Mouse (Mus musculus): ENCODE results near the gene R3hdm4. TPM values are rescaled to one million over a fixed set of nuclear protein-coding genes. Genes with fewer than 3 reads are reported as not detected.

R3hdm4 gene
- polyA plus RNA-seq, 1 experiment from 2014 or later, result 309 TPM

GRCm38 (mm10) chr10:79920056-79920890, 735 bp downstream of the R3hdm4 start:
- ATAC-seq, result no peak
- H3K27me3 ChIP-seq (replicated peaks; ENCODE audit: control insufficient read depth, insufficient read depth, low read length), result peaks cover 61% of the 10 kb centered on the region
- no peak overlapping the region for H3K4me2 ChIP-seq (ENCODE audit: low read length)
- no peaks in the 10 kb centered on the region for H3K9me3 ChIP-seq (ENCODE audit: control insufficient read depth, low read length)
- H3K4me1 ChIP-seq (replicated peaks; ENCODE audit: control insufficient read depth, insufficient read depth, low read length), result peaks cover 28% of the 10 kb centered on the region
- 16% methylated on average over 26 of the region's 26 CpGs for WGBS
- no peaks in the 10 kb centered on the region for H3K36me3 ChIP-seq (ENCODE audit: control insufficient read depth, insufficient read depth)
- H3K27ac ChIP-seq (ENCODE audit: low read length), result no peak overlapping the region
- H3K4me3 ChIP-seq (replicated peaks; ENCODE audit: low read length), result no peak overlapping the region; the same call in 1 of the 2 replicates
- H3K9ac ChIP-seq (replicated peaks; ENCODE audit: low read depth, low read length), result no peak overlapping the region

- no peak for ATAC-seq
- Histone ChIP-seq H3K4me3 (replicated peaks; ENCODE audit: low read length) (no peak overlapping the region), H3K36me3 (ENCODE audit: control insufficient read depth, insufficient read depth) (no peaks in the 10 kb centered on the region), H3K27ac (ENCODE audit: low read length) (no peak overlapping the region), H3K4me2 (ENCODE audit: low read length) (no peak overlapping the region), H3K9ac (replicated peaks; ENCODE audit: low read depth, low read length) (no peak overlapping the region), H3K27me3 (replicated peaks; ENCODE audit: control insufficient read depth, insufficient read depth, low read length) (peaks cover 61% of the 10 kb centered on the region), H3K9me3 (ENCODE audit: control insufficient read depth, low read length) (no peaks in the 10 kb centered on the region), H3K4me1 (replicated peaks; ENCODE audit: control insufficient read depth, insufficient read depth, low read length) (peaks cover 38% of the 10 kb centered on the region)
- WGBS, result 4% methylated on average over 21 of the region's 21 CpGs
Observed at GRCm38 (mm10) chr10:79919251-79919849, 1.7 kb downstream of the R3hdm4 start.

GRCm38 (mm10) chr10:79918231-79919078, 2.6 kb downstream of the R3hdm4 start:
- no peaks in the 10 kb centered on the region for H3K36me3 ChIP-seq (ENCODE audit: control insufficient read depth, insufficient read depth)
- ATAC-seq, result no peak
- peaks cover 61% of the 10 kb centered on the region for H3K27me3 ChIP-seq (replicated peaks; ENCODE audit: control insufficient read depth, insufficient read depth, low read length)
- no peaks in the 10 kb centered on the region for H3K9me3 ChIP-seq (ENCODE audit: control insufficient read depth, low read length)
- peaks cover 44% of the 10 kb centered on the region for H3K4me1 ChIP-seq (replicated peaks; ENCODE audit: control insufficient read depth, insufficient read depth, low read length)
- H3K4me2 ChIP-seq (ENCODE audit: low read length), result no peak overlapping the region
- WGBS, result 4% methylated on average over 34 of the region's 35 CpGs
- no peak overlapping the region for H3K27ac ChIP-seq (ENCODE audit: low read length)
- no peak overlapping the region for H3K4me3 ChIP-seq (replicated peaks; ENCODE audit: low read length)
- no peak overlapping the region for H3K9ac ChIP-seq (replicated peaks; ENCODE audit: low read depth, low read length)

DNA sequence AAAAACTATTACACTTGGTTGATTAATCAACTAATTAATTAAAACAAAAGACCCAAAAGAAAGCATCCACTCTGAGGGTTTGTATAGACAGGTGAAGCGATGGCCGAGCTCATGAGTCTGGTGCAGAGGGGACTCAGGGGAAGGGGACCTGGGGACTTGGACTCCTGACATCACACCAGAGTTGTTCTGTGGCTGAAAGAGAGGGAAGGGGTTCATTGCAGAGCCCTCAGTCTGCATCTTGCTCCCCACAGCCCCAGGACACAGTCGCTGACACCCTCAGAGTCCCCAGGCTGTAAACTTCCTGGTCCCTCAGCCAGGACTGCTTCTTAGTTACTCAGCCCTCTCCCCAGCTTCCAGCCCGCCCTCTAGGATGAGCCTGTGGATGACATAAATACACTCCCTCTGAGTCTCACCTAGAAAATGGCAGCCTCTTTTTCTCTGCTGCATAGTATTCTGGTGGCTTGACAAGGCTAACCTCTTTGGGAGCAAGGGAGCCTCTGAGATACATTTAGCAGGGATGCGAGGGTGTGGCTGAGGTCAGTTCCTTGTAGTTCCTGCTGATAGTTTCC, 3.4 kb downstream of the R3hdm4 start:
- Histone ChIP-seq H3K27me3 (replicated peaks; ENCODE audit: control insufficient read depth, insufficient read depth, low read length) (peaks cover 52% of the 10 kb centered on the region), H3K4me2 (ENCODE audit: low read length) (peak overlapping the region; percentile 97), H3K4me1 (replicated peaks; ENCODE audit: control insufficient read depth, insufficient read depth, low read length) (peaks cover 44% of the 10 kb centered on the region), H3K4me3 (replicated peaks; ENCODE audit: low read length) (peak overlapping the region; percentile 91), H3K27ac (ENCODE audit: low read length) (no peak overlapping the region), H3K36me3 (ENCODE audit: control insufficient read depth, insufficient read depth) (0 out of 2 replicates have a peak, but pooled peaks cover 2% of the 10 kb centered on the region), H3K9me3 (ENCODE audit: control insufficient read depth, low read length) (no peaks in the 10 kb centered on the region), H3K9ac (replicated peaks; ENCODE audit: low read depth, low read length) (peak overlapping the region; percentile 98)
- ATAC-seq, result no peak
- WGBS, result 41% methylated on average over 5 of the region's 5 CpGs

- Histone ChIP-seq H3K9me3 (ENCODE audit: control insufficient read depth, low read length) (no peaks in the 10 kb centered on the region), H3K4me3 (replicated peaks; ENCODE audit: low read length) (peak within 1 kb of the TSS; percentile 91), H3K4me1 (replicated peaks; ENCODE audit: control insufficient read depth, insufficient read depth, low read length) (peaks cover 44% of the 10 kb centered on the region), H3K4me2 (ENCODE audit: low read length) (peak within 1 kb of the TSS; percentile 97), H3K36me3 (ENCODE audit: control insufficient read depth, insufficient read depth) (0 out of 2 replicates have a peak, but pooled peaks cover 2% of the 10 kb centered on the region), H3K27me3 (replicated peaks; ENCODE audit: control insufficient read depth, insufficient read depth, low read length) (peaks cover 46% of the 10 kb centered on the region), H3K9ac (replicated peaks; ENCODE audit: low read depth, low read length) (peak within 1 kb of the TSS; percentile 98), H3K27ac (ENCODE audit: low read length) (peak within 1 kb of the TSS; percentile 80)
- 2% methylated on average over 42 of the region's 42 CpGs for WGBS
- ATAC-seq, result peak; percentile 89
Observed at GRCm38 (mm10) chr10:79916808-79917531, 4.0 kb downstream of the R3hdm4 start, which contains the start of gene Kiss1r. Kiss1r (plus strand) TSS chr10:79916971.

DNA sequence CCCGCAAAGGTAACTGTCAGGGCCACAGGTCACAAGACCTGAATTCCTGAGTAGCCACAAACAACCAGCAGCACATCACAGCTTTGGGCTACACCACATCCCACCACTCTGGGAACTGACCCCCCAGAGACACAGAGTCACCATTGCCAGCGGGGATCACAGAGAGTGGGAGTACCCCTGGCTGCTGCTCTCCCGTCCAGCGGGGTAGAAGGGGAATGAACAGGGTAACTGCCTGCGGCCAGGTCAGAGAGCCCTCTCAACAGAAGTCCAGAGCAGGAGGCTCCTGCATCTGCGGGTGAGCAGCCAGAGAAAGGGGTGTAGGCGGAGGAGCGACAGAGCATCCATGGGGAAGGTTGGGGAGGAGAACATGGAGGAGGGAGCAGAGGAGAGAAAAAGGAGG, 4.9 kb downstream of the R3hdm4 start:
- peak overlapping the region; percentile 98 for H3K9ac ChIP-seq (replicated peaks; ENCODE audit: low read depth, low read length)
- H3K27me3 ChIP-seq (replicated peaks; ENCODE audit: control insufficient read depth, insufficient read depth, low read length), result peaks cover 37% of the 10 kb centered on the region
- peak overlapping the region; percentile 97 for H3K4me2 ChIP-seq (ENCODE audit: low read length)
- 0 out of 2 replicates have a peak, but pooled peaks cover 2% of the 10 kb centered on the region for H3K36me3 ChIP-seq (ENCODE audit: control insufficient read depth, insufficient read depth)
- 4% methylated on average over 8 of the region's 8 CpGs for WGBS
- peaks cover 36% of the 10 kb centered on the region for H3K4me1 ChIP-seq (replicated peaks; ENCODE audit: control insufficient read depth, insufficient read depth, low read length)
- no peaks in the 10 kb centered on the region for H3K9me3 ChIP-seq (ENCODE audit: control insufficient read depth, low read length)
- peak overlapping the region; percentile 91 for H3K4me3 ChIP-seq (replicated peaks; ENCODE audit: low read length)
- H3K27ac ChIP-seq (ENCODE audit: low read length), result peak overlapping the region; percentile 80; the same call in 1 of the 2 replicates
- ATAC-seq, result no peak

DNA sequence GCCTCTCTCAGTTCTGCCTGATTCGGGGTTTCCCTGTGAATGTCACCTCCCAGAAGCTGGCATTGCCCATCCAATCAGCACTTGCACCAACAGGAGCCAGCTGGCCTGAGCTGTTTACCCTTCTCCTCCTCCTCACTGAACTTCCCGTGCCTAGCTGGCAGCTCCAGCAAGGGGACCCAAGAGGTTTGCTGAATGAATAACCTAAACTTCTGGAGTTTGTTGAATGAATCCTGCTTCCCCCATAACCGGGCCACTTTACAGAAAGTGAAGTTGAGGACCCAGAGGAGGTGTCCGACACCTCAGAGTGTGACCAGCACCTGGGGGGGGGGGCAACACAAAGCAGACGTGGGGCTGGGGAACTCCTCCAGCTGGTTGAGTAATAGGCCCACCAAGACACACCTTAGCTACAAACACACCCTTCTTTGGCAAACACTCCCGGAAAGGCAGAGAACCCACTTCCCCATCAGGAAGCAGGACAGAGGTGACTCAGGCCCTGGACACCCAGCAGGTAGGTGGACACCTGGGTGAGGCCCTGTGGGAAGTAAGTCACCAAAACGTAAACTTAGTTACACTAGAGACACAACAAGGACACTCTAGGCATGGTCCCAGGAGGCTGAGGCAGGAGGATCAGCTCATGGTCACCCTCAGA, 5.9 kb downstream of the R3hdm4 start:
- Histone ChIP-seq H3K4me1 (replicated peaks; ENCODE audit: control insufficient read depth, insufficient read depth, low read length) (peaks cover 31% of the 10 kb centered on the region), H3K9ac (replicated peaks; ENCODE audit: low read depth, low read length) (no peak overlapping the region), H3K27me3 (replicated peaks; ENCODE audit: control insufficient read depth, insufficient read depth, low read length) (peaks cover 27% of the 10 kb centered on the region), H3K36me3 (ENCODE audit: control insufficient read depth, insufficient read depth) (0 out of 2 replicates have a peak, but pooled peaks cover 2% of the 10 kb centered on the region), H3K27ac (ENCODE audit: low read length) (no peak overlapping the region), H3K4me2 (ENCODE audit: low read length) (no peak overlapping the region), H3K9me3 (ENCODE audit: control insufficient read depth, low read length) (no peaks in the 10 kb centered on the region), H3K4me3 (replicated peaks; ENCODE audit: low read length) (no peak overlapping the region)
- ATAC-seq, result no peak
- 66% methylated on average over 7 of the region's 7 CpGs for WGBS
